Mouse (Mus musculus): ENCODE measurements around the gene Lrrc58. TPM values are rescaled to one million over a fixed set of nuclear protein-coding genes. Genes with fewer than 3 reads are reported as not detected.

The Lrrc58 gene
- 4.0 TPM in 2 replicates for polyA plus RNA-seq (2012; ENCODE audit: low replicate concordance)

GRCm38 (mm10) chr16:37867791-37868505, at the start of gene Lrrc58:
TSS of gene Lrrc58 (plus strand) at chr16:37868389.

GRCm38 (mm10) chr16:37861029-37861428, 7.2 kb upstream of the Lrrc58 start, which contains the start of gene Gm36028:
TSS of gene Gm36028 (minus strand) at chr16:37861146.

GRCm38 (mm10) chr16:37916138-37916817, 48.1 kb downstream of the Lrrc58 start, which contains the start of gene Gpr156:
TSS of gene Gpr156 (plus strand) at chr16:37916496.

Other genes starting within 250 kb of the Lrrc58 start
- 42.4 and 52.4 TPM in 2 replicates for gene Ndufb4, start 213.9 kb upstream of the Lrrc58 start, polyA plus RNA-seq (2012; ENCODE audit: low replicate concordance)
- 0.10 and 0.27 TPM in 2 replicates for gene Fstl1, start 91.5 kb upstream of the Lrrc58 start, polyA plus RNA-seq (2012; ENCODE audit: low replicate concordance)
- not detected in 2 replicates for gene Gm36028, start 7.2 kb upstream of the Lrrc58 start, polyA plus RNA-seq (2012; ENCODE audit: low replicate concordance)
- gene Gpr156, start 48.1 kb downstream of the Lrrc58 start, polyA plus RNA-seq (2012; ENCODE audit: low replicate concordance): 0.52 and 0.83 TPM in 2 replicates
- gene Gsk3b, start 220.6 kb downstream of the Lrrc58 start, polyA plus RNA-seq (2012; ENCODE audit: low replicate concordance): 13.4 and 26.2 TPM in 2 replicates

Data from hematopoietic multipotent progenitor cell, adult 10-12 weeks (in vitro differentiated cells).